Comparison of ENCODE assay signal across 28 mouse cellular contexts in genomic region chr14:21284847-21285246, GRCm38 (mm10).
DNase-seq lines count a peak whose midpoint lies in the region; ATAC-seq and TF ChIP-seq lines count a peak whose summit lies in the region.
"Had no signal": no experiment of that assay in that cellular context is flagged by ENCODE, and none has a peak within 500 bp of the region (broad histone marks: within the 10 kb centered on the region; RNA-seq: fewer than 3 reads in every experiment).

No protein-coding gene starts in this region.

- no peak for DNase-seq in forebrain, embryonic 10.5 days (ENCODE audit: extremely low spot score, low spot score)
- no peak for DNase-seq in forebrain, embryonic 11.5 days (ENCODE audit: low spot score)
- no peak for DNase-seq in heart, adult 8-10 months (ENCODE audit: low spot score)
- DNase-seq in hindlimb bud, embryonic 11.5 days (ENCODE audit: extremely low spot score, low read depth, low spot score): peak; percentile 84
- no peak for DNase-seq in stomach, postnatal 0 days (ENCODE audit: low spot score)
- DNase-seq: adrenal gland, adult 2 months; adrenal gland, postnatal 36 days; cerebellum, adult 18-20 months; cerebellum, postnatal 10 days; gastrocnemius, adult 2 months; heart, adult 2 months; kidney, adult 2 months; liver, embryonic 13.5 days; lung, adult 18-20 months; right cerebral cortex, postnatal 14 days had no signal

- H3K4me3 ChIP-seq in forebrain, embryonic 10.5 days: no peak overlapping the region
- no peak overlapping the region for H3K4me3 ChIP-seq in forebrain, embryonic 11.5 days (ENCODE audit: low read depth, low read length)
- H3K4me3 ChIP-seq in heart, embryonic 15.5 days: no peak overlapping the region
- H3K4me3 ChIP-seq in myocyte: no peak overlapping the region
- H3K4me3 ChIP-seq in stomach, postnatal 0 days (ENCODE audit: low read depth, low read length): no peak overlapping the region
- H3K4me3 ChIP-seq in hindbrain, embryonic 12.5 days: no peak overlapping the region
- H3K4me3 ChIP-seq: erythroblast, embryonic 14.5 days; gastrocnemius, adult 2 months; heart, adult 2 months; intestine, embryonic 15.5 days; limb, embryonic 15.5 days; liver, embryonic 13.5 days; midbrain, embryonic 13.5 days had no signal

- no peaks in the 10 kb centered on the region for H3K27me3 ChIP-seq in forebrain, embryonic 10.5 days (ENCODE audit: poor library complexity, severe bottlenecking)
- no peaks in the 10 kb centered on the region for H3K27me3 ChIP-seq in forebrain, embryonic 11.5 days (ENCODE audit: control insufficient read depth, insufficient read depth, low read length)
- no peaks in the 10 kb centered on the region for H3K27me3 ChIP-seq in heart, embryonic 15.5 days
- no peaks in the 10 kb centered on the region for H3K27me3 ChIP-seq in myocyte (ENCODE audit: control insufficient read depth, insufficient read depth, insufficient read length)
- no peaks in the 10 kb centered on the region for H3K27me3 ChIP-seq in stomach, postnatal 0 days (ENCODE audit: control insufficient read depth, insufficient read depth, low read length)
- H3K27me3 ChIP-seq in hindbrain, embryonic 12.5 days: no peaks in the 10 kb centered on the region
- H3K27me3 ChIP-seq: CH12.LX; intestine, embryonic 15.5 days; limb, embryonic 15.5 days; liver, embryonic 13.5 days; midbrain, embryonic 13.5 days had no signal

- no peak for TF ChIP-seq EP300 in stomach, postnatal 0 days (optimal IDR thresholded peaks at IDR 0.05)

- H3K9ac ChIP-seq in forebrain, embryonic 11.5 days (ENCODE audit: low read length): no peak overlapping the region
- no peak overlapping the region for H3K9ac ChIP-seq in heart, embryonic 15.5 days
- no peak overlapping the region for H3K9ac ChIP-seq in stomach, postnatal 0 days (ENCODE audit: low read length)
- no peak overlapping the region for H3K9ac ChIP-seq in hindbrain, embryonic 12.5 days
- H3K9ac ChIP-seq: intestine, embryonic 15.5 days; limb, embryonic 15.5 days; liver, embryonic 13.5 days; midbrain, embryonic 13.5 days had no signal

- no peaks in the 10 kb centered on the region for H3K36me3 ChIP-seq in forebrain, embryonic 10.5 days (replicated peaks)
- no peaks in the 10 kb centered on the region for H3K36me3 ChIP-seq in forebrain, embryonic 11.5 days (ENCODE audit: control insufficient read depth, insufficient read depth, low read length)
- H3K36me3 ChIP-seq in heart, embryonic 15.5 days: no peaks in the 10 kb centered on the region
- no peaks in the 10 kb centered on the region for H3K36me3 ChIP-seq in myocyte (ENCODE audit: control insufficient read depth, insufficient read depth)
- no peaks in the 10 kb centered on the region for H3K36me3 ChIP-seq in stomach, postnatal 0 days (ENCODE audit: control insufficient read depth, insufficient read depth, low read length)
- no peaks in the 10 kb centered on the region for H3K36me3 ChIP-seq in hindbrain, embryonic 12.5 days
- H3K36me3 ChIP-seq: intestine, embryonic 15.5 days; limb, embryonic 15.5 days; liver, embryonic 13.5 days; midbrain, embryonic 13.5 days had no signal

- H3K79me2 ChIP-seq in myocyte (ENCODE audit: control insufficient read depth, insufficient read depth): no peaks in the 10 kb centered on the region

- no peak for ATAC-seq in forebrain, embryonic 11.5 days (replicated peaks; ENCODE audit: low FRiP score)
- no peak for ATAC-seq in heart, embryonic 15.5 days (replicated peaks; ENCODE audit: insufficient number of reproducible peaks, insufficient read depth, low FRiP score, low read depth)
- no peak for ATAC-seq in stomach, postnatal 0 days (ENCODE audit: low FRiP score, low TSS enrichment)
- no peak for ATAC-seq in hindbrain, embryonic 12.5 days (ENCODE audit: low FRiP score)
- ATAC-seq: activated CD4-positive, CD25-positive, alpha-beta regulatory T cell, adult 4 months; hindbrain, embryonic 16.5 days; intestine, embryonic 15.5 days; lung, postnatal 0 days; midbrain, embryonic 13.5 days had no signal

- no peaks in the 10 kb centered on the region for H3K9me3 ChIP-seq in forebrain, embryonic 10.5 days
- no peaks in the 10 kb centered on the region for H3K9me3 ChIP-seq in forebrain, embryonic 11.5 days (ENCODE audit: control insufficient read depth, low read length)
- no peaks in the 10 kb centered on the region for H3K9me3 ChIP-seq in heart, embryonic 15.5 days (replicated peaks)
- no peaks in the 10 kb centered on the region for H3K9me3 ChIP-seq in stomach, postnatal 0 days (ENCODE audit: control insufficient read depth, low read length)
- H3K9me3 ChIP-seq in hindbrain, embryonic 12.5 days (replicated peaks): no peaks in the 10 kb centered on the region
- H3K9me3 ChIP-seq: intestine, embryonic 15.5 days; limb, embryonic 15.5 days; liver, embryonic 13.5 days; midbrain, embryonic 13.5 days had no signal

- no peak overlapping the region for H3K4me2 ChIP-seq in forebrain, embryonic 11.5 days (ENCODE audit: low read depth, low read length, severe bottlenecking)
- no peak overlapping the region for H3K4me2 ChIP-seq in heart, embryonic 15.5 days
- peak overlapping the region; percentile 54 for H3K4me2 ChIP-seq in myocyte (ENCODE audit: low read depth)
- H3K4me2 ChIP-seq in stomach, postnatal 0 days (replicated peaks; ENCODE audit: low read depth): no peak overlapping the region
- H3K4me2 ChIP-seq in hindbrain, embryonic 12.5 days (replicated peaks): no peak overlapping the region
- H3K4me2 ChIP-seq: intestine, embryonic 15.5 days; limb, embryonic 15.5 days; liver, embryonic 13.5 days; midbrain, embryonic 13.5 days had no signal

- no peak for TF ChIP-seq POLR2A in myocyte (IDR thresholded peaks at IDR 0.05; ENCODE audit: insufficient read length, low read depth)

- TF ChIP-seq CTCF in stomach, postnatal 0 days (IDR thresholded peaks at IDR 0.05; ENCODE audit: low read depth): no peak

- 84% methylated on average over 5 of the region's 5 CpGs for WGBS in forebrain, embryonic 10.5 days
- WGBS in forebrain, embryonic 11.5 days: 85% methylated on average over 5 of the region's 5 CpGs
- 82% methylated on average over 5 of the region's 5 CpGs for WGBS in heart, embryonic 15.5 days
- 80% methylated on average over 5 of the region's 5 CpGs for WGBS in stomach, postnatal 0 days
- WGBS in hindbrain, embryonic 12.5 days: 90% methylated on average over 5 of the region's 5 CpGs

- H3K27ac ChIP-seq in forebrain, embryonic 10.5 days: peak overlapping the region; percentile 44; the same call in 1 of the 2 replicates
- no peak overlapping the region for H3K27ac ChIP-seq in forebrain, embryonic 11.5 days (ENCODE audit: low read depth, low read length)
- peak overlapping the region; percentile 61; the same call in 1 of the 2 replicates for H3K27ac ChIP-seq in heart, embryonic 15.5 days
- H3K27ac ChIP-seq in stomach, postnatal 0 days (replicated peaks): no peak overlapping the region
- H3K27ac ChIP-seq in hindbrain, embryonic 12.5 days: no peak overlapping the region
- H3K27ac ChIP-seq: gastrocnemius, adult 2 months; heart, adult 2 months; intestine, embryonic 15.5 days; kidney, postnatal 0 days; limb, embryonic 15.5 days; liver, embryonic 13.5 days; macrophage; midbrain, embryonic 13.5 days had no signal

- H3K4me1 ChIP-seq in forebrain, embryonic 10.5 days: peaks cover 53% of the 10 kb centered on the region
- H3K4me1 ChIP-seq in forebrain, embryonic 11.5 days (replicated peaks; ENCODE audit: control insufficient read depth, insufficient read depth, low read length): no peaks in the 10 kb centered on the region; the same call in 1 of the 2 replicates
- H3K4me1 ChIP-seq in heart, embryonic 15.5 days (replicated peaks): peaks cover 20% of the 10 kb centered on the region
- H3K4me1 ChIP-seq in stomach, postnatal 0 days (replicated peaks; ENCODE audit: control insufficient read depth, insufficient read depth): no peaks in the 10 kb centered on the region
- H3K4me1 ChIP-seq in hindbrain, embryonic 12.5 days: no peaks in the 10 kb centered on the region
- H3K4me1 ChIP-seq: intestine, embryonic 15.5 days; liver, embryonic 13.5 days had no signal

- H3ac ChIP-seq in myocyte (ENCODE audit: control insufficient read depth, insufficient read length): no peak overlapping the region

TF ChIP-seq in myocyte, 11 proteins besides CTCF, POLR2A, EP300 and RAD21:
- TF ChIP-seq SRF (IDR thresholded peaks at IDR 0.05; ENCODE audit: control insufficient read depth, insufficient read length, low read depth) (no peak), CEBPB (IDR thresholded peaks at IDR 0.05; ENCODE audit: insufficient read depth, poor library complexity, severe bottlenecking) (no peak), POLR2AphosphoS2 (IDR thresholded peaks at IDR 0.05; ENCODE audit: insufficient read length, low read depth) (no peak), TCF12 (IDR thresholded peaks at IDR 0.05; ENCODE audit: insufficient read depth, poor library complexity, severe bottlenecking) (no peak), MYOD1 (IDR thresholded peaks at IDR 0.05; ENCODE audit: control insufficient read depth in 1 of 3, insufficient read length in 2 of 3, low read depth in 2 of 3) (no peak), USF1 (IDR thresholded peaks at IDR 0.05; ENCODE audit: low read depth) (no peak), TCF3 (IDR thresholded peaks at IDR 0.05; ENCODE audit: insufficient read length, low read depth) (no peak), MYOG (IDR thresholded peaks at IDR 0.05; ENCODE audit: control insufficient read depth in 1 of 3, insufficient read depth in 1 of 3, insufficient read length in 2 of 3, low read depth in 2 of 3) (no peak)

Comparison
In these comparisons a context has a peak if more than half of its experiments do, and no peak if none do; other contexts are left out.
1. H3K27ac ChIP-seq: peak in forebrain, embryonic 10.5 days (single experiment) and heart, embryonic 15.5 days (single experiment); none in forebrain, embryonic 11.5 days (single experiment), stomach, postnatal 0 days (single experiment) and hindbrain, embryonic 12.5 days (single experiment).